Mouse (Mus musculus): ENCODE data around the gene Prkcb. TPM values are rescaled to one million over a fixed set of nuclear protein-coding genes. Genes with fewer than 3 reads are reported as not detected.

Gene Prkcb
- polyA plus RNA-seq, 1 experiment from 2014 or later, result 170 TPM

- peak overlapping the region; percentile 36; the same call in 1 of the 2 replicates for H3K4me3 ChIP-seq (ENCODE audit: low read depth, low read length)
- no peaks in the 10 kb centered on the region for H3K36me3 ChIP-seq (ENCODE audit: control insufficient read depth, insufficient read depth, low read length)
- no peaks in the 10 kb centered on the region for H3K9me3 ChIP-seq (ENCODE audit: control insufficient read depth, low read length)
- H3K4me2 ChIP-seq (ENCODE audit: low read depth, low read length), result peak overlapping the region; percentile 75
- H3K9ac ChIP-seq (replicated peaks; ENCODE audit: low read depth, low read length), result no peak overlapping the region
- H3K27ac ChIP-seq (ENCODE audit: low read depth, low read length), result no peak overlapping the region
- no peak for ATAC-seq (ENCODE audit: low read depth)
- no peaks in the 10 kb centered on the region for H3K4me1 ChIP-seq (ENCODE audit: control insufficient read depth, insufficient read depth, low read length)
- no peaks in the 10 kb centered on the region for H3K27me3 ChIP-seq (ENCODE audit: control insufficient read depth, insufficient read depth, low read length)
- 57% methylated on average over 5 of the region's 5 CpGs for WGBS
Observed at GRCm38 (mm10) chr7:122672981-122673380, 384.4 kb downstream of the Prkcb start.

GRCm38 (mm10) chr7:122675207-122675606 is 386.7 kb downstream of the Prkcb start:
- Histone ChIP-seq H3K9ac (replicated peaks; ENCODE audit: low read depth, low read length) (no peak overlapping the region), H3K4me3 (ENCODE audit: low read depth, low read length) (no peak overlapping the region), H3K9me3 (ENCODE audit: control insufficient read depth, low read length) (no peaks in the 10 kb centered on the region), H3K27ac (ENCODE audit: low read depth, low read length) (no peak overlapping the region), H3K4me1 (ENCODE audit: control insufficient read depth, insufficient read depth, low read length) (no peaks in the 10 kb centered on the region), H3K36me3 (ENCODE audit: control insufficient read depth, insufficient read depth, low read length) (no peaks in the 10 kb centered on the region), H3K4me2 (ENCODE audit: low read depth, low read length) (no peak overlapping the region), H3K27me3 (ENCODE audit: control insufficient read depth, insufficient read depth, low read length) (no peaks in the 10 kb centered on the region)
- 85% methylated on average over 7 of the region's 7 CpGs for WGBS
- ATAC-seq (ENCODE audit: low read depth), result no peak

Other genes with a start within 250 kb of the Prkcb start
- 98.4 and 102 TPM in 2 replicates for gene Ubfd1, start 221.6 kb upstream of the Prkcb start, polyA plus RNA-seq (2014; fragmentation: Nextera tagmentation; extraction: Ambion mirVana)
- gene Ears2, start 221.5 kb upstream of the Prkcb start, polyA plus RNA-seq (2014; fragmentation: Nextera tagmentation; extraction: Ambion mirVana), result 10.7 and 11.2 TPM in 2 replicates
- 725 and 732 TPM in 2 replicates for gene Ndufab1, start 186.9 kb upstream of the Prkcb start, polyA plus RNA-seq (2014; fragmentation: Nextera tagmentation; extraction: Ambion mirVana)
- 5.3 and 6.2 TPM in 2 replicates for gene Palb2, start 155.8 kb upstream of the Prkcb start, polyA plus RNA-seq (2014; fragmentation: Nextera tagmentation; extraction: Ambion mirVana)
- gene Dctn5, start 155.7 kb upstream of the Prkcb start, polyA plus RNA-seq (2014; fragmentation: Nextera tagmentation; extraction: Ambion mirVana), result 162 TPM in 2 replicates
- gene Plk1, start 129.3 kb upstream of the Prkcb start, polyA plus RNA-seq (2014; fragmentation: Nextera tagmentation; extraction: Ambion mirVana), result 5.0 and 10.4 TPM in 2 replicates
- gene Ern2, start 102.5 kb upstream of the Prkcb start, polyA plus RNA-seq (2014; fragmentation: Nextera tagmentation; extraction: Ambion mirVana), result 0.81 and 2.2 TPM in 2 replicates
- gene Chp2, start 69.3 kb upstream of the Prkcb start, polyA plus RNA-seq (2014; fragmentation: Nextera tagmentation; extraction: Ambion mirVana), result 0.84 and 0.96 TPM in 2 replicates